Mouse (Mus musculus) small intestine, adult 2 months (tissue): ENCODE results near the gene Rab36.

Experiments used
- CTCF ChIP-seq: fragments of 200-500 bp; IDR thresholded peaks from 2 replicates; pipeline ENCODE4 v1.5.1; 2012; ENCODE audit warnings: low read depth, mild to moderate bottlenecking, control low read depth, inconsistent platforms, low read length, moderate library complexity, mixed read lengths; ENCODE audit not compliant: insufficient replicate concordance, insufficient read length; ENCODE audit errors: extremely low read depth
- POLR2A ChIP-seq: fragments of 200-500 bp; IDR thresholded peaks from 2 replicates; pipeline ENCODE4 v1.6.1; 2012; ENCODE audit warnings: low read depth, mild to moderate bottlenecking, control low read depth, inconsistent platforms, low read length, moderate library complexity

GRCm38 (mm10) chr10:75070281-75070976 is 33.6 kb downstream of the Rab36 start:
- no peak for TF ChIP-seq POLR2A
- TF ChIP-seq CTCF, result no peak
